Mouse (Mus musculus) urinary bladder, postnatal 25 days (tissue): ENCODE results near the gene Serpina9.
"Not testable (repeated sequence)": the region's sequence is repeated elsewhere in the genome, so short reads cannot be mapped to it uniquely, and the experiment has no call there.

Experiments used
- DNase-seq: peaks from one replicate; pipeline ENCODE4 v3.0.0; 2022; ENCODE audit warnings: low spot score

Serpina9 gene

DNA sequence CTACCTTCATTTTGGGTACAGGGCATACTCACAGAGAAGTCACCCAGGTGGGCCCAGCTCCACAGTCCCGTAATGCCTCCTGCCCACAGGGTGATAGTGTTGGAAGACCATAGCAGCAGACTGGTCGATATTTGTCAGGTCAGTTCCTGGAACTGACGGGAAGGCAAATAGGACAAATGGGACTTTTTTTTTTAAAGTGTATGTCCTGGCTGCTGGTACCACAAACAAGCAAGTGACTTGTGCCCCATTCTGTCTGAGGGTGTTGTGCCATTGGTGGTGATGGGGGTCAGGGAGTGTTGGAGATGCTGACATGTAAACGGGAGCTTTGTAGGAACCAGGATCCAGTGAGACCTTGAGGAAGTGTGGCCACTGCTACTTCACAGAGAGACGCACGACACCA is 23.7 kb downstream of the Serpina9 start, which contains the start of gene Serpina11:
Gene Serpina11, minus strand, starts transcription at position 101 of the 400 bp plus-strand sequence.
- no peak for DNase-seq

GRCm38 (mm10) chr12:103989514-103989767 is 24.1 kb downstream of the Serpina9 start:
- no peak for DNase-seq

DNA sequence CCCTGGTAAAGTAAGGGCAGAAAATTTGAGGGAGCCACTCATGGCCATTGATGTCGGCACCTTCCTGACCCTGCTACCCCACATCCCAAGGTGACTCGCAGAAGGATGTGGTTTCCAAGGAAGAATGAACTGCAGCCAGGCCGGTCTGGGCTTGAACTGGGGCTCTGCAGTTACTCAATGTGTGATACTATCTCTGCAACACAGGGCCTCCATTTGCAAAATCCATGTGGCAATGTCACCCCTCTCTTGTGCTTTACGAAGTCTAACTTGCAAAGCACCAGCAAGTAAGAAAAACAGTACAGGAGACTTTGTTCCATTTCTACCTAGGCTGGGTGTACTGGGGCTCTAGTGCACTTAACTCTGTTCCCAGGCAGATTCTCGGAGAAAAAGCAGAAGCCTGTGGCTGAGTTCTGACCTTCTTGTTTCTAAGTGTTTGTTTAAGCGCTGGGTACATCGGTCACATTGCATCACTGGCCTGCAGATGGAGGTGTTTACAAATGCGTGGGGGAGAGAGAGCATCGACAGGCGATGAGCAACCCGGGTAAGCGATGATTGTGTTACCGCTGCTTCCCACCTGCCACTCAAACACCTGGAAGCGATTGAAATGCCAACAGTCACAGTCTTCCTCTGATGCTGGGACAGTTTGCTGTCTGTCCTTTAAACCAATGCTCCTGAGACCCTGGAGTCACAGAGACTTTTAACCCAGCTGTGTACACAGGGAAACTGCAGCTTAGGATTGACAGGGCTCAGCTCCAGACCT is 24.6 kb downstream of the Serpina9 start:
- DNase-seq, result no peak

DNA sequence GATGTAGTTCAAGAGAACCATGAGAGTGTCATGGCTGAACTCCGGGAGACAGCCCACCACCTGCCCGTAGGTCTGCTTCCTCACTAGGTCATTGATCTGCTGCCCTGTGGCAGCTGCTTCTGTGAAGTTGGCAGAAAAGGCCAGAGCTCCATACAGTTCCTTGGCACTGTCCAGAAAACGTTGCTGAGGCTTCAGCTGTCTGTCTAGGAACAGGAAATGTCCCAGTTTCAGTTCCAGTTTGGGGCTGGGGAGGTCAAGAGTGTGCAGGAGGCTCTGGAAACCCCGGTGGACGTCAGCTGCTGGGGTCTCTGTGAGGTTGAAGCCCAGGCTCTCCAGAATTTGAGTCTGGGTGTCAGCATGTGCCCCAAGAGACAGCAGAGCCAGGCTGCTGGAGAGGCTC is 27.7 kb downstream of the Serpina9 start:
- DNase-seq, result no peak

GRCm38 (mm10) chr12:103984935-103985334 is 28.6 kb downstream of the Serpina9 start:
- peak; percentile 36 for DNase-seq

DNA sequence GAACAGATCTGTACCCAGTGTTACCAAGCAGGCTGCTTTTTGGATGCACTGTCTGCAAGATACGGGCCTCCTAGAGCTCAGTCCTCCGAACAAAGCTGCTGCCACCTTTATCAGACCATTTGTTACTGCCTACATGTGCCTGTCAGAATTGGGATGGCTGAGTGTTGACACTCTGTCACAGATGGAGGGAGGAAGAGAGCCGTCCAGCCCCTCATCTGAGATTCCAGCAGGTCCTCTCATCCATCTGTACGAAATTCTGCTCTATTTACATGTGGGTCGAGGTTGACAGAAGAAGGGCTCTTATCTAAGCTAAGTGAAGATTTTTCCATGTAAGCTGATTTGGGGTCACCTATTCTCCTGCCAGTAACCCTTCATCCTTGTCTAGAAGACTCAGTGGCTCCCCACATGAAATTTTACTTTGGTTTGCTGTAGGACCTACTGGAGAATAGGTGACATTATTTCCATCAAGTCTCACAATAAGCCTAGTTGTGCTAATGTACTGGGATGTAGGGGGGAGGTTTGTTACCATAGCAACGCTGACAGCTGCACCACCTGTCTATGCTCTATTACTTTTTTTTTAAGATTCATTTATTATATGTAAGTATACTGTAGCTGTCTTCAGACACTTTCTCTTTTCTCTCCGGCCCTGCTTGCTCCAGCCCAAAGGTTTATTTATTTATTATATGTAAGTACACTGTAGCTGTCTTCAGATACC is 31.8 kb downstream of the Serpina9 start:
- no peak for DNase-seq

GRCm38 (mm10) chr12:103978294-103978693 is 35.3 kb downstream of the Serpina9 start:
- no peak for DNase-seq

DNA sequence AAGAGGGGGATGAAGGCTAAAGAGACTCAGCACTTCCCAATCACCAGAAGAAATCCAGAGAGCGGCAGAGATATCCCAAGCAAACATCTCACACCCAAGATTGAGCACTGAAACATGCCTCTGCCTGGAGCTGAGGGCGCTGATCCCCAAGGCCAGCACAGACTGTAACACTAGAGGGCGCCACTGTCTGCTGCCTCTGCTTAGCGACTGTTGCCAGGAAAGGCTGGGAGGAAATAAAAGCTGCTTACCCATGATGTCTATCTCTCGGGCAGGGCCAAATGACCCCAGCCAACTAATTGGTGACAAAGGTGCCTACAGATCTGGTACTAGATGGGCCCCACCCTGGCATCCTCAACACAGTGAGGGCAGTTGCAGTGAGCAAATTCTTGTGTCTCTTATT is 35.7 kb downstream of the Serpina9 start:
- peak; percentile 27 for DNase-seq

GRCm38 (mm10) chr12:103977060-103977459 is 36.5 kb downstream of the Serpina9 start:
- no peak for DNase-seq

DNA sequence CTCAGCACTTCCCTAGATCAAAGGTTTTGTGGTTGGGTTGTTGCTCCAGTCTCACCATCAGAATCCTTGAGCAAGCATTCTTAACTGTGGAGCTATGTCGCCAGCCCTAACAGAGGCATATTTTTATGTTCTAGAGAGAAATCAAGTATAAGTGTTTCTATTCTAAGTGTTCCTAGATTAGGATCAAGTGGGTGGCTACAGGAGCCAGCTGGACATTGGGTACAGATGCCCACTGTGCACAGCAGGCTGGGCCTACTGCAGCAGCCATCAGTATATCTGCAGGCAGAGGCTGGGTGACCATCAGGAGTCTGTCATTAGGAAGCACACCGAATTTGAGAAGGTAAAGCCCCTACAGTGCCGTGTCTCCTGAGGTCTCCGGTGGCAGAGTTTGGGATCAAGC is 42.5 kb downstream of the Serpina9 start:
- DNase-seq, result no peak

DNA sequence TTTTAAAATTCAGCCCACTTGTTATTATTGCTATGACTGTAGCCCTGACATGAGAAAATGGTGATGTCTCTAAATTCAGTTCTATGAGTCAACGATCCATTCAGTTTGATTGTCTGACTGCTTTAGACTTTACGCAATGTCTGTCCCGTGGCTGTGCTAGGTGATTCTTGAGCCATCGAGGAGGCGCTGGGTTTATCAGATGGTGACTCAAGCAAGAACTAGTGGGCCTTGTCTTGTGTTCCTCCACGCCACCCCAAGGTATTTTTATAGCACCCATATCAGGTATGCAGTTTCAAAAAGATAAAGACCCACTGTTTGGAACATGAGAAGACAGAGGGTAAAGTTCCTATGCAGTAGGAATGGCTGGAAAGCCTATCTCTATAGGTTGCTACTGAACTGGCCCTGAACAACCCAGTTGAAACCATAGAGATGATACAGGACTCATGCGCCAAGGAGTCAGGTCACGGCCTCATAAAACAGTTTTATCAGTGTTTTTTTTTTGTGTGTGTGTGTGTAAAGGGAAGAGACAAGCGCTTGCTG is 43.9 kb downstream of the Serpina9 start:
- no peak for DNase-seq

GRCm38 (mm10) chr12:103966761-103967160 is 46.8 kb downstream of the Serpina9 start:
- DNase-seq, result no peak

- no peak for DNase-seq
These were observed 50.3 kb downstream of the Serpina9 start for GRCm38 (mm10) chr12:103963288-103963687.

DNA sequence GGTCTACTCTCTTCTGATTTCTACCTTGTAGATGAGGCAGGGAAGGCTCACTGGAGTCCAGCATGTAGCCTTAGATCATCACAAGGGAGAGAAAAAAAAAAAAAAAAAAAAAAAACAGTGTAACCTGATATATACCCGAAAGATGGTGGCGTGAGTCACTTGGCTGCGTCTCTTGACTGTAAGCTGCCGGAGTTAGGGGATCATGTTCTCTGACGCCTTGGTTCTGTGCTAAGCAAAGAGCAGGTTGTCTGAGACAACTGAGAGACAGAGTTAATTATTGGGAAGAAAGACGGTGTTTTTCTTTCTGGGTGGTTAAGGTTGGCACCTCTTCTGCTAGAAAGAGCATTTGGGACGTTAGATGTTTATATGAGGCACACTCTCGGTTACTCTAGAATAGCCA is 50.7 kb downstream of the Serpina9 start:
- DNase-seq, result no peak

DNA sequence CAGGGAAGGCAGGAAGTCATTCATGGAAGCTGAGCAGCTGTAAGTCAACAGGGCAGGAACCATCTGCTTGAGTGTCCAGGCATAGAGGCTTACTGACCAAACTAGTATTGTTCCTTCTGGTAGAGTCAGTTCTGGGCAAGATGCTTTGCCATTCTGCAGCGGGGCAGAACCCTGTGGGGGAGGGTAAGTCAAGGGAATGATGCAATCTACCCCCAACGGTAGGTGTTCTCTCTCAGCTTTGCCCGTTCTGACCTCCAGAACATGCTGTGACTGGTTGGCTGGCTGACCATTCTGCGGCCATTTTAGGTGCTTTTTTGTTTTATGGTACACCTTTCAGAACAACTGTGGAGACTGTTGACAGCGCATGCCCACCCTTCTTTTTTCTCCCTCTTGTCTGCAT is 51.2 kb downstream of the Serpina9 start:
- no peak for DNase-seq

DNA sequence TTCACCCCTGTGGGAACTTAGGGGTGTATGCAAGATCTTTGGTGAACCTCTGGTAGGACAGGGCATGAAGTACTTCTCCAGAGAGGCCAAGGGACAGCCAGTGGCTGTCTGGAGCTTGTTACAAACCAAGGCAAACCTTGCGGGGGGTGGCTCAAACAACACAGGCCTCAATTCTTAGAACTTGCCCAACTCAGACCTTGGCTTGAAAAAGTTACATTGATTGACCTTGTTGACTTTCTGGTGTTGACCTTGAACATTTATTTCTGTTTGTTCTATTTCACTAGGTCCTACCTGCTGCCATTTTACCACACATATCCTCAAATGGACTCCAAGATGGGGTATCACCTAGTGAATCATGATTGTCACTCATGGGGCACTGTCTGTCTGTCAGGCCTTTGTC is 51.8 kb downstream of the Serpina9 start:
- no peak for DNase-seq

- DNase-seq, result no peak
These were observed 54.8 kb downstream of the Serpina9 start, which contains the start of gene Serpina1e for GRCm38 (mm10) chr12:103958798-103959197. Gene Serpina1e, minus strand, starts transcription at chr12:103958975.

DNA sequence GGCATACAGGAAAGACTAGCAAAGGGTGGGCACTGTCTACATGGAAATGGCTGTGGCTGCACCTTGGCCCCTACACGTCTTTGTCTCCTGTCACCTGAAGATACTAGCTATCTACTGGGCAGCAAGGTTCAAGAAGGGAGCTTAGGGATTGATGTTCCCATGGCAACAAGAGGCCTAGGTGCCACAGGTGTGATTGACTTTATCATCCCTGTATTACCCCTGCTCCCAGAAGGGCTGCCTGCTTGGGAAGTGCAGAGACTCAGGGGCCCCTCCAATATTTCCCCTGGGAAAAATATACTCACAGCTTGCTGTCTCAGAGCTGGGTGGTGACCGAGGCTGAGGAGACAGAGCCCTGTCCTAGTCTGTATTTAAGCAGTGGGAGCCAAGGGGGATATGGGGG is 57.0 kb downstream of the Serpina9 start:
- DNase-seq, result not testable (repeated sequence)

DNA sequence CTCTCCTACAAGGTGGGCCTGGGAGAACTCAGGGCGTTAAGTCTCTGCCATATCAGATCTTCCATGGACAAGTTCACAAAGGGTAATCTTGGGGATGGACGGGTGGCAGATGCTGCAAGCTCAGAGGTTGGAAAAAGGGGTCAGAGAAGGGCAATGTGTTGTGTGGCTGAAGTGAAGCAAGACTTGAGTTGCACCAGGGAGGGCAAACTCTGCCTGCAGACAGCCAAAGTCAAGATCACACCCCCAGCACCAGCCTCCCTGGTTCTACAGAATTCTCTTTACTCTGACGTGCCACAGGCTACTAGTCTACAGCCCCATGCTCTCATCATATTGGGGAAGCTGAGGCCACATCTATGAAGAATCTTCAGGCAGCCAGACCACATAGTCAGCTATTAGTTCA is 60.6 kb downstream of the Serpina9 start:
- not testable (repeated sequence) for DNase-seq

- DNase-seq, result no peak
These were observed 67.3 kb downstream of the Serpina9 start for GRCm38 (mm10) chr12:103946243-103946642.
